Mouse (Mus musculus): ENCODE results near the gene Ndufb6. TPM values are rescaled to one million over a fixed set of nuclear protein-coding genes. Genes with fewer than 3 reads are reported as not detected.

Gene Ndufb6
- total and polyA plus RNA-seq, 3 experiments = 159 to 253 (median 205) TPM

- H3K27ac ChIP-seq (ENCODE audit: insufficient read depth, low read depth) = no peak overlapping the region
- dilution Hi-C loops (cut with MboI; ENCODE audit: extremely low pct_ligation_motif_present, extremely low pct_unique_long_range_greater_than_20kb, low sequenced_read_pairs) = no loop called here
Measured at GRCm38 (mm10) chr4:40327161-40327560, 47.9 kb upstream of the Ndufb6 start.

GRCm38 (mm10) chr4:40324620-40325019 is 45.4 kb upstream of the Ndufb6 start:
- H3K36me3 ChIP-seq (replicated peaks in 1 of 2; ENCODE audit: control insufficient read depth in 1 of 2, insufficient read depth in 1 of 2, low read length in 1 of 2) = no peaks in the 10 kb centered on the region
- no peaks in the 10 kb centered on the region; a peak in 1 of 4 replicates for H3K4me1 ChIP-seq (ENCODE audit: control insufficient read depth in 1 of 2, insufficient read depth in 2 of 2)
- in situ Hi-C loops (cut with MboI; ENCODE audit: low pct_ligation_motif_present, low pct_unique_long_range_greater_than_20kb, low sequenced_read_pairs) (no loop called here), dilution Hi-C loops (cut with MboI; ENCODE audit: extremely low pct_ligation_motif_present, extremely low pct_unique_long_range_greater_than_20kb, low sequenced_read_pairs) (no loop called here)
- H3K27ac ChIP-seq (ENCODE audit: insufficient read depth, low read depth) = no peak overlapping the region
- H3K9me3 ChIP-seq (replicated peaks; ENCODE audit: low read length) = no peaks in the 10 kb centered on the region
- H3K4me2 ChIP-seq (ENCODE audit: insufficient read depth, low read depth, poor library complexity, severe bottlenecking) = no peak overlapping the region
- no peaks in the 10 kb centered on the region for H3K27me3 ChIP-seq (replicated peaks)
- H3K9ac ChIP-seq (ENCODE audit: insufficient read depth, low read depth) = no peak overlapping the region
- H3K4me3 ChIP-seq (replicated peaks in 1 of 3; ENCODE audit: low read depth in 2 of 3, low read length in 2 of 3, poor library complexity in 1 of 3) = no peak overlapping the region
- TF ChIP-seq IRF4 (IDR thresholded peaks at IDR 0.05; ENCODE audit: low read depth, low read length) (peak; percentile 38; the same call in 1 of the 2 replicates), KAT2A (IDR thresholded peaks at IDR 0.05; ENCODE audit: insufficient replicate concordance, low read length) (no peak), BHLHE40 (IDR thresholded peaks at IDR 0.05; ENCODE audit: low read depth, low read length) (no peak), TCF12 (IDR thresholded peaks at IDR 0.05; ENCODE audit: low read depth, low read length) (no peak), E2F4 (IDR thresholded peaks at IDR 0.05; ENCODE audit: insufficient replicate concordance, low read depth, low read length) (no peak), MYC (IDR thresholded peaks at IDR 0.05; ENCODE audit: low read depth, low read length) (no peak), SIN3A (IDR thresholded peaks at IDR 0.05; ENCODE audit: low read length) (no peak)
- DNase-seq (ENCODE audit: extremely low read depth) = peak; percentile 12
- H3K79me2 ChIP-seq (replicated peaks; ENCODE audit: control insufficient read depth, extremely low read depth, insufficient read depth, poor library complexity, severe bottlenecking) = no peaks in the 10 kb centered on the region

More at GRCm38 (mm10) chr4:40327161-40327560, 47.9 kb upstream of the Ndufb6 start:
- H3K4me2 ChIP-seq (ENCODE audit: insufficient read depth, low read depth, poor library complexity, severe bottlenecking) = no peak overlapping the region
- no peaks in the 10 kb centered on the region for H3K27me3 ChIP-seq (replicated peaks)
- DNase-seq (ENCODE audit: extremely low read depth) = no peak
- no peaks in the 10 kb centered on the region for H3K9me3 ChIP-seq (replicated peaks; ENCODE audit: low read length)
- TF ChIP-seq UBTF (IDR thresholded peaks at IDR 0.05; ENCODE audit: low read depth, low read length) = no peak
- TF ChIP-seq ETS1 (conservative IDR thresholded peaks at IDR 0.05; ENCODE audit: low read depth, low read length) = no peak
- no peak for TF ChIP-seq PAX5 (IDR thresholded peaks at IDR 0.05; ENCODE audit: low read length)
- TF ChIP-seq MEF2A (IDR thresholded peaks at IDR 0.05; ENCODE audit: borderline replicate concordance, low read depth, low read length) = no peak
- no peak for TF ChIP-seq POLR2AphosphoS2 (IDR thresholded peaks at IDR 0.05; ENCODE audit: low read depth, low read length)
- TF ChIP-seq MYC (IDR thresholded peaks at IDR 0.05; ENCODE audit: low read depth, low read length) = no peak
- no peak for TF ChIP-seq USF1 (IDR thresholded peaks at IDR 0.05; ENCODE audit: low read depth, low read length)
- no peaks in the 10 kb centered on the region for H3K36me3 ChIP-seq (replicated peaks in 1 of 2; ENCODE audit: control insufficient read depth in 1 of 2, insufficient read depth in 1 of 2, low read length in 1 of 2)
- H3K4me1 ChIP-seq (ENCODE audit: control insufficient read depth in 1 of 2, insufficient read depth in 2 of 2) = no peaks in the 10 kb centered on the region; a peak in 1 of 4 replicates
- H3K4me3 ChIP-seq (replicated peaks in 1 of 3; ENCODE audit: low read depth in 2 of 3, low read length in 2 of 3, poor library complexity in 1 of 3) = no peak overlapping the region
- in situ Hi-C loops (cut with MboI; ENCODE audit: low pct_ligation_motif_present, low pct_unique_long_range_greater_than_20kb, low sequenced_read_pairs) = no loop called here
- H3K9ac ChIP-seq (ENCODE audit: insufficient read depth, low read depth) = no peak overlapping the region
- no peaks in the 10 kb centered on the region for H3K79me2 ChIP-seq (replicated peaks; ENCODE audit: control insufficient read depth, extremely low read depth, insufficient read depth, poor library complexity, severe bottlenecking)

- Histone ChIP-seq H3K9ac (ENCODE audit: insufficient read depth, low read depth) (no peak overlapping the region), H3K79me2 (replicated peaks; ENCODE audit: control insufficient read depth, extremely low read depth, insufficient read depth, poor library complexity, severe bottlenecking) (no peaks in the 10 kb centered on the region), H3K36me3 (replicated peaks in 1 of 2; ENCODE audit: control insufficient read depth in 1 of 2, insufficient read depth in 1 of 2, low read length in 1 of 2) (no peaks in the 10 kb centered on the region), H3K4me1 (ENCODE audit: control insufficient read depth in 1 of 2, insufficient read depth in 2 of 2) (peaks cover 0 to 5% of the 10 kb centered on the region in 2 experiments; a peak in 2 of 4 replicates), H3K9me3 (replicated peaks; ENCODE audit: low read length) (peaks cover 3% of the 10 kb centered on the region), H3K27me3 (replicated peaks) (no peaks in the 10 kb centered on the region), H3K27ac (ENCODE audit: insufficient read depth, low read depth) (no peak overlapping the region), H3K4me2 (ENCODE audit: insufficient read depth, low read depth, poor library complexity, severe bottlenecking) (no peak overlapping the region), H3K4me3 (replicated peaks in 1 of 3; ENCODE audit: low read depth in 2 of 3, low read length in 2 of 3, poor library complexity in 1 of 3) (no peak overlapping the region)
- dilution Hi-C loops (cut with MboI; ENCODE audit: extremely low pct_ligation_motif_present, extremely low pct_unique_long_range_greater_than_20kb, low sequenced_read_pairs) (no loop called here), in situ Hi-C loops (cut with MboI; ENCODE audit: low pct_ligation_motif_present, low pct_unique_long_range_greater_than_20kb, low sequenced_read_pairs) (no loop called here)
- no peak for DNase-seq (ENCODE audit: extremely low read depth)
- TF ChIP-seq TBP (conservative IDR thresholded peaks at IDR 0.05; ENCODE audit: low read depth, low read length) (no peak), ZKSCAN1 (IDR thresholded peaks at IDR 0.05; ENCODE audit: borderline replicate concordance, low read depth, low read length) (no peak), ZC3H11A (IDR thresholded peaks at IDR 0.05; ENCODE audit: low read depth, low read length) (no peak), UBTF (IDR thresholded peaks at IDR 0.05; ENCODE audit: low read depth, low read length) (no peak), SMC3 (IDR thresholded peaks at IDR 0.05; ENCODE audit: low read depth, low read length) (no peak), EP300 (IDR thresholded peaks at IDR 0.05; ENCODE audit: low read length) (no peak), MYC (IDR thresholded peaks at IDR 0.05; ENCODE audit: low read depth, low read length) (no peak)
Measured at GRCm38 (mm10) chr4:40317404-40317803, 38.2 kb upstream of the Ndufb6 start.

Measured in CH12.LX (cell line).